Mouse (Mus musculus): ENCODE results near the gene Spata3. TPM values are rescaled to one million over a fixed set of nuclear protein-coding genes. Genes with fewer than 3 reads are reported as not detected.
"Not testable (repeated sequence)": the region's sequence is repeated elsewhere in the genome, so short reads cannot be mapped to it uniquely, and the experiment has no call there.

The Spata3 gene
- polyA plus RNA-seq, 1 experiment from 2014 or later: not detected

GRCm38 (mm10) chr1:85981738-85982357 lies 34.8 kb upstream of the Spata3 start:
- no peak for TF ChIP-seq CTCF (IDR thresholded peaks at IDR 0.05; ENCODE audit: low read depth)
- Histone ChIP-seq H3K4me1 (replicated peaks; ENCODE audit: control insufficient read depth, insufficient read depth, low read length) (no peaks in the 10 kb centered on the region), H3K9ac (ENCODE audit: low read depth, low read length) (no peak overlapping the region), H3K4me2 (replicated peaks; ENCODE audit: low read depth) (no peak overlapping the region), H3K4me3 (ENCODE audit: low read depth, low read length) (no peak overlapping the region), H3K9me3 (ENCODE audit: control insufficient read depth) (no peaks in the 10 kb centered on the region), H3K27me3 (replicated peaks; ENCODE audit: control insufficient read depth, insufficient read depth, low read length) (no peaks in the 10 kb centered on the region), H3K27ac (ENCODE audit: low read depth, low read length) (no peak overlapping the region), H3K36me3 (ENCODE audit: control insufficient read depth, insufficient read depth) (no peaks in the 10 kb centered on the region)
- peak; percentile 36; the same call in 1 of the 2 replicates for ATAC-seq
- WGBS: 34% methylated on average over 7 of the region's 7 CpGs

GRCm38 (mm10) chr1:85985784-85986183 lies 30.8 kb upstream of the Spata3 start:
- H3K9me3 ChIP-seq (ENCODE audit: control insufficient read depth): no peaks in the 10 kb centered on the region
- H3K4me3 ChIP-seq (ENCODE audit: low read depth, low read length): no peak overlapping the region
- H3K36me3 ChIP-seq (ENCODE audit: control insufficient read depth, insufficient read depth): no peaks in the 10 kb centered on the region
- H3K4me2 ChIP-seq (replicated peaks; ENCODE audit: low read depth): no peak overlapping the region
- ATAC-seq: no peak
- no peaks in the 10 kb centered on the region for H3K4me1 ChIP-seq (replicated peaks; ENCODE audit: control insufficient read depth, insufficient read depth, low read length)
- no peak for TF ChIP-seq CTCF (IDR thresholded peaks at IDR 0.05; ENCODE audit: low read depth)
- WGBS: 69% methylated on average over 3 of the region's 3 CpGs
- H3K27ac ChIP-seq (ENCODE audit: low read depth, low read length): no peak overlapping the region
- no peak overlapping the region for H3K9ac ChIP-seq (ENCODE audit: low read depth, low read length)
- no peaks in the 10 kb centered on the region for H3K27me3 ChIP-seq (replicated peaks; ENCODE audit: control insufficient read depth, insufficient read depth, low read length)

GRCm38 (mm10) chr1:85988351-85988750 lies 28.3 kb upstream of the Spata3 start:
- no peaks in the 10 kb centered on the region for H3K27me3 ChIP-seq (replicated peaks; ENCODE audit: control insufficient read depth, insufficient read depth, low read length)
- no peaks in the 10 kb centered on the region for H3K36me3 ChIP-seq (ENCODE audit: control insufficient read depth, insufficient read depth)
- 44% methylated on average over 4 of the region's 4 CpGs for WGBS
- H3K4me1 ChIP-seq (replicated peaks; ENCODE audit: control insufficient read depth, insufficient read depth, low read length): no peaks in the 10 kb centered on the region
- no peak overlapping the region for H3K27ac ChIP-seq (ENCODE audit: low read depth, low read length)
- H3K9ac ChIP-seq (ENCODE audit: low read depth, low read length): no peak overlapping the region
- no peak overlapping the region for H3K4me2 ChIP-seq (replicated peaks; ENCODE audit: low read depth)
- no peak for ATAC-seq
- no peak overlapping the region for H3K4me3 ChIP-seq (ENCODE audit: low read depth, low read length)
- H3K9me3 ChIP-seq (ENCODE audit: control insufficient read depth): no peaks in the 10 kb centered on the region
- no peak for TF ChIP-seq CTCF (IDR thresholded peaks at IDR 0.05; ENCODE audit: low read depth)

GRCm38 (mm10) chr1:85988882-85989281 lies 27.7 kb upstream of the Spata3 start:
- not testable (repeated sequence) for H3K27ac ChIP-seq (ENCODE audit: low read depth, low read length); H3K4me1 ChIP-seq (replicated peaks; ENCODE audit: control insufficient read depth, insufficient read depth, low read length); H3K9ac ChIP-seq (ENCODE audit: low read depth, low read length); H3K4me3 ChIP-seq (ENCODE audit: low read depth, low read length); H3K27me3 ChIP-seq (replicated peaks; ENCODE audit: control insufficient read depth, insufficient read depth, low read length); ATAC-seq; H3K36me3 ChIP-seq (ENCODE audit: control insufficient read depth, insufficient read depth); H3K4me2 ChIP-seq (replicated peaks; ENCODE audit: low read depth); H3K9me3 ChIP-seq (ENCODE audit: control insufficient read depth)
- 88% methylated on average over 4 of the region's 4 CpGs for WGBS

- ATAC-seq: no peak
- Histone ChIP-seq H3K9me3 (ENCODE audit: control insufficient read depth) (no peaks in the 10 kb centered on the region), H3K27ac (ENCODE audit: low read depth, low read length) (no peak overlapping the region), H3K36me3 (ENCODE audit: control insufficient read depth, insufficient read depth) (no peaks in the 10 kb centered on the region), H3K4me3 (ENCODE audit: low read depth, low read length) (no peak overlapping the region), H3K9ac (ENCODE audit: low read depth, low read length) (no peak overlapping the region), H3K4me1 (replicated peaks; ENCODE audit: control insufficient read depth, insufficient read depth, low read length) (no peaks in the 10 kb centered on the region), H3K4me2 (replicated peaks; ENCODE audit: low read depth) (no peak overlapping the region), H3K27me3 (replicated peaks; ENCODE audit: control insufficient read depth, insufficient read depth, low read length) (no peaks in the 10 kb centered on the region)
- no peak for TF ChIP-seq CTCF (IDR thresholded peaks at IDR 0.05; ENCODE audit: low read depth)
- WGBS: 75% methylated on average over 9 of the region's 9 CpGs
Measured at GRCm38 (mm10) chr1:85992175-85992574, 24.4 kb upstream of the Spata3 start.

- WGBS: 73% methylated on average over 4 of the region's 4 CpGs
- no peak overlapping the region for H3K27ac ChIP-seq (ENCODE audit: low read depth, low read length)
- H3K4me3 ChIP-seq (ENCODE audit: low read depth, low read length): no peak overlapping the region
- ATAC-seq: no peak
- no peak overlapping the region for H3K4me2 ChIP-seq (replicated peaks; ENCODE audit: low read depth)
- no peak overlapping the region for H3K9ac ChIP-seq (ENCODE audit: low read depth, low read length)
- no peak for TF ChIP-seq CTCF (IDR thresholded peaks at IDR 0.05; ENCODE audit: low read depth)
- no peaks in the 10 kb centered on the region for H3K36me3 ChIP-seq (ENCODE audit: control insufficient read depth, insufficient read depth)
- no peaks in the 10 kb centered on the region for H3K4me1 ChIP-seq (replicated peaks; ENCODE audit: control insufficient read depth, insufficient read depth, low read length)
- no peaks in the 10 kb centered on the region for H3K9me3 ChIP-seq (ENCODE audit: control insufficient read depth)
- no peaks in the 10 kb centered on the region for H3K27me3 ChIP-seq (replicated peaks; ENCODE audit: control insufficient read depth, insufficient read depth, low read length)
Measured at GRCm38 (mm10) chr1:85993541-85993940, 23.1 kb upstream of the Spata3 start.

GRCm38 (mm10) chr1:85997221-85997620 lies 19.4 kb upstream of the Spata3 start:
- no peak overlapping the region for H3K4me2 ChIP-seq (replicated peaks; ENCODE audit: low read depth)
- no peak overlapping the region for H3K4me3 ChIP-seq (ENCODE audit: low read depth, low read length)
- no peak for ATAC-seq
- no peaks in the 10 kb centered on the region for H3K4me1 ChIP-seq (replicated peaks; ENCODE audit: control insufficient read depth, insufficient read depth, low read length)
- no peaks in the 10 kb centered on the region for H3K27me3 ChIP-seq (replicated peaks; ENCODE audit: control insufficient read depth, insufficient read depth, low read length)
- H3K9me3 ChIP-seq (ENCODE audit: control insufficient read depth): no peaks in the 10 kb centered on the region
- no peak overlapping the region for H3K9ac ChIP-seq (ENCODE audit: low read depth, low read length)
- no peak overlapping the region for H3K27ac ChIP-seq (ENCODE audit: low read depth, low read length)
- WGBS: 96% methylated on average over 1 of the region's 1 CpGs
- H3K36me3 ChIP-seq (ENCODE audit: control insufficient read depth, insufficient read depth): no peaks in the 10 kb centered on the region
- no peak for TF ChIP-seq CTCF (IDR thresholded peaks at IDR 0.05; ENCODE audit: low read depth)
